Mouse (Mus musculus): Measurements from ENCODE around the gene Gm4631.
"Not testable (repeated sequence)": the region's sequence is repeated elsewhere in the genome, so short reads cannot be mapped to it uniquely, and the experiment has no call there.

Gm4631 gene

DNA sequence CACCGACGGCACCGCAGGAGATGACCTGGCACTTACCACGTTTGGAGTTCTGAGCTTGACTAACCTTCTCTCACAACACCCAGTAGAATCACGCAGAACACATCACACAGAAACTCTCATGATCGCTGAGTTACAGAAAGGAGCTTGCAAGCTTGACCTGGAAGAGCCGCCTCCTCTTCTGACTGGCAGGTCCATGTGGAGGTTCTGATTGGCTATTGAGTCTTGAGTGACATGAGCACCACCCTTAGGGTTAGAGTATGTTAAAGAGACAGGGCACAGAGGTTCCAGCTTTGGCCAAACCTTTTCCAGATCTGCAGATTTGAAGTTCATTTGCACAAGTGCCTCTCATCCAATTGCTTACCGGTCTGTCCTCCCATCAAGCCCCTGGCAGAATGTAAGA, at the start of gene Gm4631:
Gene Gm4631 (minus strand): TSS at position 101 of the 400 bp plus-strand sequence.
- DNase-seq (ENCODE audit: low read depth in 1 of 2, low spot score in 2 of 2): not testable (repeated sequence)

DNA sequence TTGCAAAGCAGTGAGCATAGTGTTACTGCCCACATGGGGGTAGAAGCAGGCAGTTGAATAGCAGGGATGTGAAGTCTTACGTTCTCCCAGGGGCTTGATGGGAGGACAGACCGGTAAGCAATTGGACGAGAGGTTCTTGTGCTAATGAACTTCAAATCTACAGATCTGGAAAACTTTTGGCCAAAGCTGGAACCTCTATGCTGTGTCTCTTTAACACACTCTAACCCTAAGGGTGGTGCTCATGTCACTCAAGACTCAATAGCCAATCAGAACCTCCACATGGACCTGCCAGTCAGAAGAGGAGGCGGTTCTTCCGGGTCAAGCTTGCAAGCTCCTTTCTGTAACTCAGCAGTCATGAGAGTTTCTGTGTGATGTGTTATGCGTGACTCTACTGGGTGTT, 34.1 kb upstream of the Gm4631 start, which contains the start of gene Zfp968:
Gene Zfp968 (plus strand): TSS at position 301 of the 400 bp plus-strand sequence.
- DNase-seq (ENCODE audit: low read depth in 1 of 2, low spot score in 2 of 2): not testable (repeated sequence)

DNA sequence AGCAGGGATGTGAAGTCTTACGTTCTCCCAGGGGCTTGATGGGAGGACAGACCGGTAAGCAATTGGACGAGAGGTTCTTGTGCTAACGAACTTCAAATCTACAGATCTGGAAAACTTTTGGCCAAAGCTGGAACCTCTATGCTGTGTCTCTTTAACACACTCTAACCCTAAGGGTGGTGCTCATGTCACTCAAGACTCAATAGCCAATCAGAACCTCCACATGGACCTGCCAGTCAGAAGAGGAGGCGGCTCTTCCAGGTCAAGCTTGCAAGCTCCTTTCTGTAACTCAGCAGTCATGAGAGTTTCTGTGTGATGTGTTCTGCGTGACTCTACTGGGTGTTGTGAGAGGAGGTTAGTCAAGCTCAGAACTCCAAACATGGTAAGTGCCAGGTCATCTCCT, 63.2 kb downstream of the Gm4631 start, which contains the start of gene Gm14440:
Gene Gm14440 (plus strand): TSS at position 301 of the 400 bp plus-strand sequence.
- not testable (repeated sequence) for DNase-seq (ENCODE audit: low read depth in 1 of 2, low spot score in 2 of 2)

All from monocyte, adult 2 months (primary cell).